Mouse (Mus musculus) forebrain, embryonic 16.5 days (tissue): Measurements from ENCODE around the gene Rpl35a. TPM values are rescaled to one million over a fixed set of nuclear protein-coding genes. Genes with fewer than 3 reads are reported as not detected.

Experiments used
- ATAC-seq: fragments of 200-750 bp; cut with Nextera tagmentation; 2 replicates; pipeline ENCODE4 v1.8.0; 2017; ENCODE audit warnings: mild to moderate bottlenecking, moderate library complexity
- H3K27ac ChIP-seq: fragments of 300-500 bp; sonication (generic); 2 replicates; pipeline ENCODE4 v1.5.1; 2014; ENCODE audit warnings: low read length, control low read depth
- H3K27me3 ChIP-seq: fragments of 300-500 bp; sonication (generic); replicated peaks from 2 replicates; pipeline ENCODE4 v1.6.1; 2014; ENCODE audit warnings: low read length; ENCODE audit not compliant: control insufficient read depth, insufficient read depth
- H3K36me3 ChIP-seq: fragments of 300-500 bp; sonication (generic); 2 replicates; pipeline ENCODE4 v1.6.1; 2014; ENCODE audit not compliant: control insufficient read depth, insufficient read depth
- H3K4me1 ChIP-seq: fragments of 300-500 bp; sonication (generic); replicated peaks from 2 replicates; pipeline ENCODE4 v1.6.1; 2014; ENCODE audit warnings: low read length; ENCODE audit not compliant: control insufficient read depth, insufficient read depth
- H3K4me2 ChIP-seq: fragments of 300-500 bp; sonication (generic); 2 replicates; pipeline ENCODE4 v1.6.1; 2014; ENCODE audit warnings: mild to moderate bottlenecking, low read length, control low read depth
- H3K4me3 ChIP-seq: fragments of 300-500 bp; sonication (generic); replicated peaks from 2 replicates; pipeline ENCODE4 v1.5.1; 2014; ENCODE audit warnings: mild to moderate bottlenecking, low read length, control low read depth
- H3K9ac ChIP-seq: fragments of 300-500 bp; sonication (generic); replicated peaks from 2 replicates; pipeline ENCODE4 v1.6.1; 2014; ENCODE audit warnings: low read depth, low read length, control low read depth
- H3K9me3 ChIP-seq: fragments of 300-500 bp; sonication (generic); 2 replicates; pipeline ENCODE4 v1.6.1; 2016; ENCODE audit warnings: low read length; ENCODE audit not compliant: control insufficient read depth
- WGBS: fragments of 180-500 bp; shearing (Covaris S2); extraction: QIAGEN DNeasy Blood & Tissue Kit; methylation state at CpG from one replicate; pipeline ENCODE4 v1.1.7; 2014; 5-methylcytosine and 5-hydroxymethylcytosine counted together
- polyA plus RNA-seq: library from polyadenylated mRNA; unstranded; fragments of >200 nt; fragmentation: Nextera tagmentation; extraction: Ambion mirVana; gene quantifications from 2 replicates; pipeline ENCODE4 v1.2.1, GENCODE M21; 2015

Gene Rpl35a
- polyA plus RNA-seq = 455 and 506 TPM in 2 replicates

DNA sequence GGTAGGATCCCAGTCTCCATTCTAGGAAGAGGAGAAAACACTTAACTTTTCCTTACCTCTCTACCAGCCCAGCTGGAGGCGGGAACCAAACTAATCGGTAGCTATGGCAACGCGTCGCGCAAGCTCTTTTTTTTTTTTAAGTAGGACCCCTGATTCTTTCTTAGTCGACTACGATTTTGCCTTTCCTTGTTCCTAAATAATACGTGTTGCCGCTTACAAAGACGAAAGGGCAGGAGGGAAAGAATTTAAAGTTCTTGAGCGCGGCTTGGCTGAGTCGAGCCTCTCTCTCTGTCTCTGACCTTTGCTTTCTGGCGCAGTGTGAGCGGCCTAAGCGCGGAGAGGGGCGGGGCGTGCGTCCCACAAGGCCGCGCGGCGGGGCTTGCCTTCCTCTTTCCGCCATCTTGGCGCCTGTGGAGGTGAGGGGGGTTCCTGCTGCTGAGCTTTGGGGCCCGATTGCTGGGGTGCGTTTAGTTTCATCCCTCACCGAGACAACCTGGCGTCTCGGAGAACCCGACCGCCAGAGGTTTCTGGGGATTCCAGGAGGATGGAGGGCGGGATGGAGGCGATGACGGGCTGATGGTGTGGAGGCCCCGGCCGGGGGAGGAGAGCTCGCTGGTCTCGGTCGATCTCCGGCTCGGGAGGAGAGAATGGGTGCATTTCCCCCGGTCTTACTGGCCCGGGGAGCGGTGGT lies at the start of gene Rpl35a, which contains the start of gene Iqcg:
TSS of gene Rpl35a (plus strand) at position 359 of the 691 bp plus-strand sequence.
TSS of gene Iqcg (minus strand) at position 124 of the 691 bp plus-strand sequence.
- peak; percentile 95 for ATAC-seq
- Histone ChIP-seq H3K9me3 (no peaks in the 10 kb centered on the region), H3K27me3 (no peaks in the 10 kb centered on the region), H3K4me2 (peak within 1 kb of the TSS; percentile 79), H3K4me3 (peak within 1 kb of the TSS; percentile 92), H3K36me3 (peaks cover 25% of the 10 kb centered on the region), H3K27ac (peak within 1 kb of the TSS; percentile 77), H3K4me1 (peaks cover 19% of the 10 kb centered on the region), H3K9ac (peak within 1 kb of the TSS; percentile 88)
- 0% methylated on average over 47 of the region's 47 CpGs for WGBS

DNA sequence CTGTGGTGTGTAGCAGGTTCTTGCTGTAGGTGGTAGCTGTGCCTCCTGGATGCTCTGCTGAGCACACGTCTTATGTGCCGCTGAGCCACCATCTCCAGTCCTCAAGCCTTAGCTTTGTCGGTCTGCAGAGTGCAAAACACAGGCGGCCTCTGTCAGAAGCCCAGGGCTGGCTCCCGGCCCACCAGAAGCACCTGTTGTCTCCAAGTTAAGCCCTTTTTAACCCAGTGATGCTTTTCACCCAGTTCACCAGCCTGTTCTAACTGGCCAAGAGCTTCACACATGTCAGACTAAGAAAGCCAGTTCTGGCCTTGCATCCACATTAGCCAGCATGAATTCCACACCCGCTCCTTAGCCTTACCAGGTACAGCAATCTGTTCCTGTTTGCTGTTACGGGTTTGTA lies 49.4 kb upstream of the Rpl35a start:
- peaks cover 11% of the 10 kb centered on the region for H3K36me3 ChIP-seq

DNA sequence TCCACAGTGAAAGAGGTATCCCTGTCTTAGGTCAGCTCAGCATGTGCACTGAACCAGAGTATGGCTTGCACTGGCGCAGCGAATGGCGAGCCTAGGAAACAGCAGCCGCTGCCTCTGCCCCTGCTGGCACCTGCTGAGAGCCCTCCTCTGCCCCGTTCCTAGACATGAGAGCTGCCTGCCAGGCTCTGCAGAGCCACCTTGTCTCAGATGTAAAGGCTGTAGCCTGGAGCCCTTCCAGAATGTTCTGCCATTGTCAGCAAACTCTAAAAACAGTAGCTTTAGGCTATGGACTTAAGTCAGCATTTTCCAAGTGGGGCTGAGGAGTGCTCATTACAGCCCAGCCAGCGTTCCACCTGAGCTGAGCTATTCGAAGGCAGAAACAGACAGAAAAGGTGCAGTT lies 48.8 kb upstream of the Rpl35a start:
- Histone ChIP-seq H3K36me3 (peaks cover 14% of the 10 kb centered on the region), H3K4me3 (no peak overlapping the region), H3K4me1 (peaks cover 4% of the 10 kb centered on the region), H3K4me2 (no peak overlapping the region), H3K27me3 (no peaks in the 10 kb centered on the region), H3K9me3 (no peaks in the 10 kb centered on the region), H3K27ac (no peak overlapping the region), H3K9ac (no peak overlapping the region)
- 63% methylated on average over 7 of the region's 7 CpGs for WGBS
- no peak for ATAC-seq

More for the DNA sequence above, 49.4 kb upstream of the Rpl35a start:
- Histone ChIP-seq H3K4me3 (no peak overlapping the region), H3K9me3 (no peaks in the 10 kb centered on the region), H3K4me2 (no peak overlapping the region), H3K9ac (no peak overlapping the region), H3K27ac (no peak overlapping the region), H3K27me3 (no peaks in the 10 kb centered on the region), H3K4me1 (peaks cover 4% of the 10 kb centered on the region)
- no peak for ATAC-seq
- 79% methylated on average over 7 of the region's 7 CpGs for WGBS

DNA sequence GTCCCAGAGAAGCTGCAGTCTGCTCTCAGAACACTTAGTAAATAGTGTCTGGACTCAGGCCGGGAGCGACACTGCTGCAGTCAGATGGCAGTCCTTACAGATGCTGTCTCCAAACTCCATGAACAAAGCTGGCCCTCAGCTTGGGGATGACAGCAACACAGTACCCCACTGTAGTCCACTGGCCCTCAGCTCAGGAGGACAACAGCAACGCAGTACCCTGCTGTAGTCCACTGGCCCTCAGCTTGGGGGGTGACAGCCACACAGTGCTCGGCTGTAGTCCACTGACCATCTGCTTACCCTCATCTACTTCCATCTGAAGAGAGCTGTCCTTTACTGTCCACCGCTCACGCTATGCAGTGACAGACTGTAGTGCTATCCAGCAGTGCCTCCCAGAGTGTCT lies 46.1 kb upstream of the Rpl35a start:
- no peak overlapping the region for H3K27ac ChIP-seq
- no peak overlapping the region for H3K9ac ChIP-seq
- peaks cover 3% of the 10 kb centered on the region for H3K4me1 ChIP-seq
- no peak overlapping the region for H3K4me3 ChIP-seq
- WGBS = 93% methylated on average over 6 of the region's 6 CpGs
- no peak for ATAC-seq
- no peak overlapping the region for H3K4me2 ChIP-seq
- H3K9me3 ChIP-seq = no peaks in the 10 kb centered on the region
- H3K27me3 ChIP-seq = no peaks in the 10 kb centered on the region
- peaks cover 18% of the 10 kb centered on the region for H3K36me3 ChIP-seq

DNA sequence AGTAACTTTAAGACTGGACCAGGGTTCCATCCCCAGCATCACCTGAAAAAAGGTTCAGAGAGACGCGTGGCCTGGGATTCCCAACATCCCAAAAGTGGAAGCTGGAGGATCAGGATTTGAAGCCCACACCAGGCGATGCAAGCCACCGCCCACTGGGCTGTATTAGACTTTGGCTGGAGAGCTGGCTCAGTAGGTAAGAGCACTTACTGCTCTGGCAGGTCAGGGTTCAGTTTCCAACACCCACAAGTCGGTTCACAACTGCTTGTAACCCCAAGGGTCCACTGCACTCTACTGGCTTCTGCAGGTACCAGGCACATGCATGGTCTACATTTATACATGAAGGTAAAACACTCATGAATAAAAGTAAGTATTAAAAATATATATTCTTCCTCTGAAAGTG lies 42.5 kb upstream of the Rpl35a start:
- no peaks in the 10 kb centered on the region for H3K4me1 ChIP-seq
- H3K4me3 ChIP-seq = no peak overlapping the region
- peaks cover 13% of the 10 kb centered on the region for H3K36me3 ChIP-seq
- H3K4me2 ChIP-seq = no peak overlapping the region
- H3K9ac ChIP-seq = no peak overlapping the region
- H3K9me3 ChIP-seq = no peaks in the 10 kb centered on the region
- 92% methylated on average over 5 of the region's 5 CpGs for WGBS
- no peak for ATAC-seq
- no peak overlapping the region for H3K27ac ChIP-seq
- no peaks in the 10 kb centered on the region for H3K27me3 ChIP-seq

DNA sequence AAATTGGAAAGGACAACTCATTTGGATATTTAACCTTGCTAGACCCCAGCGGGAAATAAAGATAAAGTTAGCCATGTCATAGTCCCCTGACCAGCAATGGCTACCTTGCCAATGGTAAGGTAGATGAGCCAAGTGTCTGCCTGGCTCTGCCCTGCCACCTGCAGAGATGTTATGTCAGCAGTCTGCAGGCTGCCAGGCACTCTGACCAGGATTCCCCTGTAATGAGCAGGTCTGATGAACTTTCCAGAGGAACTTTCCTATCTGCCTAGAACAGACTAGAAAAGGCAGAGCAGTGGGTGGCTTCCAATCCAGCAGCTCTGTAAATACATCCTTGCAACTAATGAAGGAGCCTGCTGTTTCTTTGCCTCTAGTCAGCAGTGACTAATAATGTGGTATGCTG lies 41.3 kb upstream of the Rpl35a start:
- no peaks in the 10 kb centered on the region for H3K4me1 ChIP-seq
- no peaks in the 10 kb centered on the region for H3K27me3 ChIP-seq
- H3K9ac ChIP-seq = no peak overlapping the region
- H3K27ac ChIP-seq = no peak overlapping the region
- no peaks in the 10 kb centered on the region for H3K9me3 ChIP-seq
- peaks cover 13% of the 10 kb centered on the region for H3K36me3 ChIP-seq
- 93% methylated on average over 1 of the region's 1 CpGs for WGBS
- no peak overlapping the region for H3K4me2 ChIP-seq
- H3K4me3 ChIP-seq = no peak overlapping the region
- no peak for ATAC-seq

DNA sequence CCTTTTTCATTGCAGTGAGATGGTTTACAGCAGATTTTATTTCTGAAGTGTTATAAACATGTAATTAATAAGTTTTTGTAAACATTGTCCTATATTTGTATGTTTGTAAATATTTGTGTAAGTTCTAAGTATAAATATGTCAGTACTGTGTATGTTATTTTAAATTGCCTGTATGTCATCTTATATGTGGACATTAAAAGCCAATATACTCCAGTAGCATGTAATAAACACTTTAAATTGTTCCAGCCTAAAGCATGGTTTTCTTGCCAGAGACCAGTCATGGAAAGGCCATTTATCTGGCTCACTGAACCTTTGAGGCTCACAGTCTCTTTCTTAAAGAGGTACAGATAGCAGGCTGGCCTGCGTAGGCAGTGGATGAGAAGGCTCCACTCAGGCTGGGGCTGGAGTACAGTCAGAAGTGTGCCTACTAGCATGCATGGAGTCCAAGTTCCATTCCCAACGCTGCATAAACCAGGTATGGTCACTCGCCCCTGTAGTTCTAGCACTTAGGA lies 40.8 kb upstream of the Rpl35a start:
- H3K4me1 ChIP-seq = no peaks in the 10 kb centered on the region
- no peaks in the 10 kb centered on the region for H3K27me3 ChIP-seq
- no peak overlapping the region for H3K9ac ChIP-seq
- no peak overlapping the region for H3K27ac ChIP-seq
- no peaks in the 10 kb centered on the region for H3K9me3 ChIP-seq
- 93% methylated on average over 3 of the region's 3 CpGs for WGBS
- peaks cover 7% of the 10 kb centered on the region; the same call in 1 of the 2 replicates for H3K36me3 ChIP-seq
- no peak overlapping the region for H3K4me3 ChIP-seq
- no peak overlapping the region for H3K4me2 ChIP-seq
- no peak for ATAC-seq

DNA sequence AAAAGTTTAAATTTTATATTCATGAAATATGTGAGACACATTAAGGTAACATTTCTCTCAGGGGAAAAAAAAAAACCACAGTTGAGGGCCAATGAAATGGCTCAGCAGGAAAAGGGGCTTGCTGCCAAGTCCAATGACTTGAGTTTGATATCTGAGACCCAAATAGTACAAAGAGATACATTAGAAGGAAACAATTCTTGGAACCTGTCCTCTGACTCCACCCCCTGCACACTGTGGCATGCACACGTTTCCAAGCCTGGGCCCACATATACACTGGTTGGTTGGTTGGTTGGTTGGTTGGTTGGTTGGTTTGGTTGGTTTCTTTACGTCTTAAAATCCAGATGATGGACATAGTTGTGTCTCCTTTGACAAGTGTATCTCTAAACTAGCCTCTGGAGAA lies 40.3 kb upstream of the Rpl35a start:
- H3K27me3 ChIP-seq = no peaks in the 10 kb centered on the region
- no peaks in the 10 kb centered on the region for H3K4me1 ChIP-seq
- peaks cover 7% of the 10 kb centered on the region; the same call in 1 of the 2 replicates for H3K36me3 ChIP-seq
- WGBS = 84% methylated on average over 2 of the region's 2 CpGs
- H3K27ac ChIP-seq = no peak overlapping the region
- no peaks in the 10 kb centered on the region for H3K9me3 ChIP-seq
- no peak overlapping the region for H3K4me3 ChIP-seq
- H3K9ac ChIP-seq = no peak overlapping the region
- ATAC-seq = no peak
- H3K4me2 ChIP-seq = no peak overlapping the region

DNA sequence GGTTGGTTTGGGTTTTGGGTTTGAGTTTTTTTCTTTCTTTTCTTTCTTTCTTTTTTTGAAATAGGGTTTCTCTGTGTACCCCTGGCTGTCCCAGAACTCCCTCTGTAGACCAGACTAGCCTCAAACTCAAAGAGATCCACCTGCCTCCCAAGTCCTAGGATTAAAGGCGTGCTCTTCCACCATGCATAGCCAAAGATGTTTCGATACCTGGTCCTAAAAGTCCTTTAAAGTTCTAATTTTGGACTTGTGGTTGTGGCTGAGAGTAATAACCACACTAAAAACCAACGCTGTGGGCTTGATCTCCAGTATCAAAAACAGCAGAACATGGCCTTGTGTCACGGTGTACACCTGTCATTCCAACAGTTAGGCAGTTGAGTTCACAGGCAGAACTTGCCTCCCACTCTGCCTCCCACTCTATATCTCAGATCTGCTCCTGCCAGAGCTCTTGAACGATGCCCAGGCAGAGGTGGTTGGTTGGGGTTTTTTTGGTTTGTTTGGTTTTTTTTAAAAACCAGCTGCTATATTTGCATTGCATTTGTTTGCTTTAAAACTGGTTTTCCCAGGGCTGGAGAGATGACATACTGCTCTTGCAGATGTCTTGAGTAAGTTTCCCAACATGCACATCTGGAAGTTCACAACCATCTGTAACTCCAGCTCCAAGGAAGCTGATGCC lies 38.4 kb upstream of the Rpl35a start:
- peaks cover under 1% of the 10 kb centered on the region; the same call in 1 of the 2 replicates for H3K36me3 ChIP-seq
- no peak overlapping the region for H3K27ac ChIP-seq
- no peaks in the 10 kb centered on the region for H3K4me1 ChIP-seq
- no peak overlapping the region for H3K4me2 ChIP-seq
- no peak overlapping the region for H3K9ac ChIP-seq
- no peak for ATAC-seq
- WGBS = 94% methylated on average over 5 of the region's 5 CpGs
- H3K4me3 ChIP-seq = no peak overlapping the region
- H3K27me3 ChIP-seq = no peaks in the 10 kb centered on the region
- H3K9me3 ChIP-seq = no peaks in the 10 kb centered on the region
